Mouse (Mus musculus): ENCODE measurements around the gene Pspc1. TPM values are rescaled to one million over a fixed set of nuclear protein-coding genes. Genes with fewer than 3 reads are reported as not detected.
A peak's percentile ranks its signal among the peaks of the same experiment; 100 is the strongest.

Pspc1 gene
- polyA plus RNA-seq (2012; rRNA removed) (6.8 and 12.1 TPM in 2 replicates), polyA plus RNA-seq (2014; fragmentation: Nextera tagmentation; extraction: Ambion mirVana) (11.0 and 12.0 TPM in 2 replicates)

GRCm38 (mm10) chr14:56778200-56778932 lies at the start of gene Pspc1:
TSS of gene Pspc1 (minus strand) at chr14:56778316.
- Histone ChIP-seq H3K4me1 (replicated peaks; ENCODE audit: control insufficient read depth in 2 of 2, insufficient read depth in 2 of 2, low read length in 1 of 2) (peaks cover 15 to 17% of the 10 kb centered on the region in 2 experiments), H3K27ac (peak within 1 kb of the TSS; percentile 82), H3K36me3 (replicated peaks; ENCODE audit: control insufficient read depth, insufficient read depth, low read depth) (no peaks in the 10 kb centered on the region; the same call in 1 of the 2 replicates), H3K27me3 (ENCODE audit: control insufficient read depth, insufficient read depth, low read length) (no peaks in the 10 kb centered on the region), H3K4me3 (ENCODE audit: insufficient read depth in 1 of 2, low read depth in 2 of 2, low read length in 2 of 2) (peak within 1 kb of the TSS; percentile 77 to 91), H3K9me3 (ENCODE audit: control insufficient read depth, low read length) (no peaks in the 10 kb centered on the region), H3K9ac (replicated peaks) (peak within 1 kb of the TSS; percentile 81), H3K4me2 (ENCODE audit: low read depth) (peak within 1 kb of the TSS; percentile 92)
- TF ChIP-seq EP300 (IDR thresholded peaks at IDR 0.05; ENCODE audit: low read depth) (no peak), CTCF (IDR thresholded peaks at IDR 0.05; ENCODE audit: low read depth) (no peak)
- ATAC-seq (ENCODE audit: insufficient read depth) (peak; percentile 94), DNase-seq (ENCODE audit: low read depth in 3 of 3, low spot score in 3 of 3) (peak; percentile 91 to 95 (median 92))
- WGBS (ENCODE audit: insufficient replicate concordance): under 1% methylated on average over 36 of the region's 36 CpGs

GRCm38 (mm10) chr14:56824562-56824961 lies 46.4 kb upstream of the Pspc1 start:
- TF ChIP-seq CTCF (IDR thresholded peaks at IDR 0.05; ENCODE audit: low read depth) (peak; percentile 31; the same call in 1 of the 2 replicates), EP300 (IDR thresholded peaks at IDR 0.05; ENCODE audit: low read depth) (no peak)
- ATAC-seq (ENCODE audit: insufficient read depth): no peak
- H3K36me3 ChIP-seq (replicated peaks; ENCODE audit: control insufficient read depth, insufficient read depth, low read depth): no peaks in the 10 kb centered on the region

GRCm38 (mm10) chr14:56817616-56818015 lies 39.5 kb upstream of the Pspc1 start:
- no peak for DNase-seq (ENCODE audit: low read depth in 3 of 3, low spot score in 3 of 3)
- peaks cover 2 to 6% of the 10 kb centered on the region in 2 experiments; a peak in 3 of 4 replicates for H3K4me1 ChIP-seq (replicated peaks; ENCODE audit: control insufficient read depth in 2 of 2, insufficient read depth in 2 of 2, low read length in 1 of 2)
- WGBS (ENCODE audit: insufficient replicate concordance): 23% methylated on average over 11 of the region's 11 CpGs
- H3K4me2 ChIP-seq (ENCODE audit: low read depth): no peak overlapping the region
- H3K27ac ChIP-seq: no peak overlapping the region
- H3K27me3 ChIP-seq (ENCODE audit: control insufficient read depth, insufficient read depth, low read length): no peaks in the 10 kb centered on the region
- H3K4me3 ChIP-seq (ENCODE audit: insufficient read depth in 1 of 2, low read depth in 2 of 2, low read length in 2 of 2): no peak overlapping the region
- ATAC-seq (ENCODE audit: insufficient read depth): no peak
- H3K9me3 ChIP-seq (ENCODE audit: control insufficient read depth, low read length): no peaks in the 10 kb centered on the region
- TF ChIP-seq CTCF (IDR thresholded peaks at IDR 0.05; ENCODE audit: low read depth) (no peak), EP300 (IDR thresholded peaks at IDR 0.05; ENCODE audit: low read depth) (no peak)
- no peaks in the 10 kb centered on the region for H3K36me3 ChIP-seq (replicated peaks; ENCODE audit: control insufficient read depth, insufficient read depth, low read depth)
- no peak overlapping the region for H3K9ac ChIP-seq (replicated peaks)

More at GRCm38 (mm10) chr14:56824562-56824961, 46.4 kb upstream of the Pspc1 start:
- Histone ChIP-seq H3K27ac (no peak overlapping the region), H3K9me3 (ENCODE audit: control insufficient read depth, low read length) (no peaks in the 10 kb centered on the region), H3K4me3 (ENCODE audit: insufficient read depth in 1 of 2, low read depth in 2 of 2, low read length in 2 of 2) (no peak overlapping the region), H3K4me1 (replicated peaks; ENCODE audit: control insufficient read depth in 2 of 2, insufficient read depth in 2 of 2, low read length in 1 of 2) (no peaks in the 10 kb centered on the region), H3K27me3 (ENCODE audit: control insufficient read depth, insufficient read depth, low read length) (no peaks in the 10 kb centered on the region), H3K9ac (replicated peaks) (no peak overlapping the region), H3K4me2 (ENCODE audit: low read depth) (no peak overlapping the region)
- DNase-seq (ENCODE audit: low read depth in 3 of 3, low spot score in 3 of 3): no peak

GRCm38 (mm10) chr14:56817131-56817530 lies 39.0 kb upstream of the Pspc1 start:
- H3K27ac ChIP-seq: no peak overlapping the region
- H3K36me3 ChIP-seq (replicated peaks; ENCODE audit: control insufficient read depth, insufficient read depth, low read depth): no peaks in the 10 kb centered on the region
- H3K27me3 ChIP-seq (ENCODE audit: control insufficient read depth, insufficient read depth, low read length): no peaks in the 10 kb centered on the region
- H3K4me1 ChIP-seq (replicated peaks; ENCODE audit: control insufficient read depth in 2 of 2, insufficient read depth in 2 of 2, low read length in 1 of 2): peaks cover 2 to 7% of the 10 kb centered on the region in 2 experiments; a peak in 3 of 4 replicates
- H3K4me3 ChIP-seq (ENCODE audit: insufficient read depth in 1 of 2, low read depth in 2 of 2, low read length in 2 of 2): no peak overlapping the region
- ATAC-seq (ENCODE audit: insufficient read depth) (no peak), DNase-seq (ENCODE audit: low read depth in 3 of 3, low spot score in 3 of 3) (no peak)
- 55% methylated on average over 4 of the region's 4 CpGs for WGBS (ENCODE audit: insufficient replicate concordance)
- H3K4me2 ChIP-seq (ENCODE audit: low read depth): no peak overlapping the region
- no peak for TF ChIP-seq CTCF (IDR thresholded peaks at IDR 0.05; ENCODE audit: low read depth)
- TF ChIP-seq EP300 (IDR thresholded peaks at IDR 0.05; ENCODE audit: low read depth): no peak
- no peak overlapping the region for H3K9ac ChIP-seq (replicated peaks)
- no peaks in the 10 kb centered on the region for H3K9me3 ChIP-seq (ENCODE audit: control insufficient read depth, low read length)

GRCm38 (mm10) chr14:56816541-56816940 lies 38.4 kb upstream of the Pspc1 start:
- DNase-seq (ENCODE audit: low read depth in 3 of 3, low spot score in 3 of 3) (no peak), ATAC-seq (ENCODE audit: insufficient read depth) (no peak)
- Histone ChIP-seq H3K27me3 (ENCODE audit: control insufficient read depth, insufficient read depth, low read length) (no peaks in the 10 kb centered on the region), H3K27ac (no peak overlapping the region), H3K9ac (replicated peaks) (no peak overlapping the region), H3K36me3 (replicated peaks; ENCODE audit: control insufficient read depth, insufficient read depth, low read depth) (no peaks in the 10 kb centered on the region), H3K4me2 (ENCODE audit: low read depth) (no peak overlapping the region), H3K4me3 (ENCODE audit: insufficient read depth in 1 of 2, low read depth in 2 of 2, low read length in 2 of 2) (no peak overlapping the region), H3K9me3 (ENCODE audit: control insufficient read depth, low read length) (no peaks in the 10 kb centered on the region), H3K4me1 (replicated peaks; ENCODE audit: control insufficient read depth in 2 of 2, insufficient read depth in 2 of 2, low read length in 1 of 2) (peaks cover 2 to 7% of the 10 kb centered on the region in 2 experiments; a peak in 3 of 4 replicates)
- TF ChIP-seq EP300 (IDR thresholded peaks at IDR 0.05; ENCODE audit: low read depth) (no peak), CTCF (IDR thresholded peaks at IDR 0.05; ENCODE audit: low read depth) (no peak)
- WGBS (ENCODE audit: insufficient replicate concordance): 56% methylated on average over 4 of the region's 4 CpGs
